Mouse (Mus musculus): ENCODE results near the gene Usp5. TPM values are rescaled to one million over a fixed set of nuclear protein-coding genes. Genes with fewer than 3 reads are reported as not detected.
"Not testable (repeated sequence)": the region's sequence is repeated elsewhere in the genome, so short reads cannot be mapped to it uniquely, and the experiment has no call there.

The Usp5 gene
- polyA plus RNA-seq, 1 experiment = 73.2 TPM

DNA sequence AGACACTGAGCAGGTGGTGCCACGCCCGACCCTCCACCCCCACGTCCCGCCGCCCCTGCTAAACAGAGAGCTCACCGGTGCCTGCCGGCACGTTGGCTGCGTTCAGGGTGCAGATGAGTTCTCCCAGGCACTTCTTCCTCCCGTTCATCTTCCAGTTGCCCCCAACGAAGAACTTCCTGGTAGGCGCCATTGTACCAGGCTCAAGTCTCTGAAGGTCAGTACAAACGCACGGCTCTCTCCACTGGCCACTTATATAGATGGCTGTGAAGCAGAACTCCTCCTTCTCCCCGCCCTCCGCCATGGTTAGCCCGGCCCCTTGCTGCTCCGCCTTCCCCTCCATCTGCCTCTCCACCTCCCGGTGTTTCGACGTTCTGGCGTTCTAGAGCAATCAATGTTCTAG is 15.4 kb downstream of the Usp5 start, which contains the start of gene Tpi1:
TSS of gene Tpi1 (minus strand) at position 364 of the 400 bp plus-strand sequence.
- TF ChIP-seq POLR2A (IDR thresholded peaks at IDR 0.05; ENCODE audit: borderline replicate concordance, extremely low read depth, low read depth, low read length) (peak; percentile 98), CTCF (IDR thresholded peaks at IDR 0.05; ENCODE audit: insufficient read depth, low read length) (no peak)
- WGBS = under 1% methylated on average over 22 of the region's 22 CpGs
- DNase-seq = peak; percentile 90
- peak within 1 kb of the TSS; percentile 69 for H3K4me3 ChIP-seq (replicated peaks; ENCODE audit: extremely low read depth, low read depth, low read length)
- peaks cover 12% of the 10 kb centered on the region for H3K4me1 ChIP-seq (ENCODE audit: control insufficient read depth, insufficient read depth, low read length)

DNA sequence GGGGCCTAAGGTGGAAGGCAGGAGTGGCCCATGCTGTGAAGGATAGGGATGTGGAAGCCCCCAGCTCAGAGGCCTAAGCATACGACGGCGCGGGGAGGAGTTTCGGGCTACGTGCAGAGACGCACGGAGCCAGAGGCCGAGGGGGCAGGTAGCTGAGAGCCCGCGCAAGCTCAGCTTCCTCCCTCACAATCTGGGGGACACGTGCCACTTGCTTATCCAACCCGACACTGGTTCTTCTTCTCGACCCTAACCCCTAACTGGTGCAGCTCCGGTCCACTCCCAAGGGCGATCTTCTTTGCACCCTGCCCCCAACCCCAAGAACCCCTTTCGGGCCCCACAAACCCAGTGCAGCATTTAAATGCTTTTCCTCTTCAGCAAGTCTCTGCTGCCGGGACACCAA is 15.8 kb downstream of the Usp5 start:
- Histone ChIP-seq H3K4me1 (ENCODE audit: control insufficient read depth, insufficient read depth, low read length) (peaks cover 12% of the 10 kb centered on the region), H3K4me3 (replicated peaks; ENCODE audit: extremely low read depth, low read depth, low read length) (peak overlapping the region; percentile 69)
- 1% methylated on average over 18 of the region's 18 CpGs for WGBS
- peak; percentile 12; the same call in 1 of the 2 replicates for TF ChIP-seq POLR2A (IDR thresholded peaks at IDR 0.05; ENCODE audit: borderline replicate concordance, extremely low read depth, low read depth, low read length)
- no peak for TF ChIP-seq CTCF (IDR thresholded peaks at IDR 0.05; ENCODE audit: insufficient read depth, low read length)
- DNase-seq = peak; percentile 59

DNA sequence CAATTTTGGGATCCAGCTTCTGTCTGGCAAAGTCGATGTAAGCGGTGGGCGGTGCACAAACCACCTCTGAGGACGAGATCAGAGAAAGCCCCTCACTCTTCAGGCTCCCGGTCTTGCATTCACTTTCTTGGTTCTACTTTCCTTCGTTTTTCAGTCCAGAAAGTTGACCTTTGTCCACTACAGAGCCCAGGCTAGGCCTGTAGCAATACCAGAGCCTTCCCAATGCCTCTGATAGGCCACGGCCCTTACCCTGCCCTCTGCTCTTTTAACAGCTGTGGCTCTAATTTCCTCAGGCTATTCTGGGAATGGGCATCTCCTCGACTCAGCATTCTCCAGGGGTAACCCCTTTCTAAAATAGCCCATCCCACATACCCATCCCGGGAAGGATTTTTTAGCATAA is 16.4 kb downstream of the Usp5 start:
- TF ChIP-seq POLR2A (IDR thresholded peaks at IDR 0.05; ENCODE audit: borderline replicate concordance, extremely low read depth, low read depth, low read length) (no peak), CTCF (IDR thresholded peaks at IDR 0.05; ENCODE audit: insufficient read depth, low read length) (no peak)
- Histone ChIP-seq H3K4me3 (replicated peaks; ENCODE audit: extremely low read depth, low read depth, low read length) (no peak overlapping the region), H3K4me1 (ENCODE audit: control insufficient read depth, insufficient read depth, low read length) (peaks cover 16% of the 10 kb centered on the region)
- 39% methylated on average over 9 of the region's 9 CpGs for WGBS
- DNase-seq = no peak

DNA sequence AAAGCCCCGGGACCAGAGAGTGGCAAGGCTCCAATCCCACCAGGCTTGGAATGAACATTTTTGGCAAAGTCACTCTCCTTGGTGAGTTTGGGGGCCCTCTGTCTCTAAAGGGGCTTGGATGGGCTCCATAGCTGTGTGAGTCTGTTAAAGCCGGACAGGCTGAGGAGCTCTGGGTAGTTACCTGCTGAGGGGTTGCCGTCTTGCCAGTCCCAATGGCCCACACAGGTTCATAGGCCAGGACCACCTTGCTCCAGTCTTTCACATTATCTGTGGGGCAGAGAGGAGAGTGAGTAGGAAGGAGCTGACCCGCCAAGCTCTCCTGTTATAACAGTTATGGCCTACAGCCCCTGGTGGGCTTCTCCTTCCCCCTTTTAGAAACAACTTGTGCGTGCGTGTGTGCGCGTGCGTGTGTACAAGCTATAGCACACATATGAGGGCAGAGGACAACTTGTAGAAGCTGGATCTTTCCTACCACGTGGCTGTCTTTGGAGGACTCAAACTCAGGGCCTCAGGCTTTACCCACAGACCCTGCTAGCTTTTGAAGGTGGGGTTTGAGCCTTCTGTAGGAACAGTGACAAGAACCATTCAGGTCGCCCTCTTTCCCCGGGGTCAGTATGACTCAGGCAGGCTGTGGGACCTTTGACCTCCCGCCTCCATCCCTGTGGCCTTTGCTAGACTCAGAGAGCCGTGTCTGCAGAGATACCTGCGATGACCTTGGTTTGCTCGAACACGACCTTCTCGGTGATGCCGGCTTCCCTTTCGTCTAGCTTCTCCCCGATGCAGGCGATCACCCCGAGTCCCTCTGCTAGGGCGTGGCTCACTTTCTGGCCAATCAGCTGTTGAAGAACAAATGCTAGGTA is 17.4 kb downstream of the Usp5 start:
- no peak for DNase-seq
- H3K4me1 ChIP-seq (ENCODE audit: control insufficient read depth, insufficient read depth, low read length) = peaks cover 16% of the 10 kb centered on the region
- TF ChIP-seq POLR2A (IDR thresholded peaks at IDR 0.05; ENCODE audit: borderline replicate concordance, extremely low read depth, low read depth, low read length) (no peak), CTCF (IDR thresholded peaks at IDR 0.05; ENCODE audit: insufficient read depth, low read length) (no peak)
- H3K4me3 ChIP-seq (replicated peaks; ENCODE audit: extremely low read depth, low read depth, low read length) = no peak overlapping the region
- 79% methylated on average over 24 of the region's 24 CpGs for WGBS

DNA sequence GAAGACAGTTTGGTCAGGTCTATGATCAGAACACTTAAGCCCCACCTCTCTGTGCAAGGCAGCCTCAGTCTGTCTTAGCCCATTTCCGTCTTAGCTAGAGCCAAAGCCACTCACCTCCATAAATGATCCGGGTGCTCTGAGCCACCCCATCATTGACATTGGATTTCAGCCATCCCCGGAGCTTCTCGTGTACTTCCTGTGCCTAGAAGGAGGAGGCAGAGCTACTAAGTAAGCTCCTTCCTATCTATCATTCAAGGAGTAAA is 17.9 kb downstream of the Usp5 start:
- TF ChIP-seq POLR2A (IDR thresholded peaks at IDR 0.05; ENCODE audit: borderline replicate concordance, extremely low read depth, low read depth, low read length) (no peak), CTCF (IDR thresholded peaks at IDR 0.05; ENCODE audit: insufficient read depth, low read length) (no peak)
- Histone ChIP-seq H3K4me1 (ENCODE audit: control insufficient read depth, insufficient read depth, low read length) (peaks cover 19% of the 10 kb centered on the region), H3K4me3 (replicated peaks; ENCODE audit: extremely low read depth, low read depth, low read length) (no peak overlapping the region)
- WGBS = 42% methylated on average over 4 of the region's 4 CpGs
- DNase-seq = no peak

DNA sequence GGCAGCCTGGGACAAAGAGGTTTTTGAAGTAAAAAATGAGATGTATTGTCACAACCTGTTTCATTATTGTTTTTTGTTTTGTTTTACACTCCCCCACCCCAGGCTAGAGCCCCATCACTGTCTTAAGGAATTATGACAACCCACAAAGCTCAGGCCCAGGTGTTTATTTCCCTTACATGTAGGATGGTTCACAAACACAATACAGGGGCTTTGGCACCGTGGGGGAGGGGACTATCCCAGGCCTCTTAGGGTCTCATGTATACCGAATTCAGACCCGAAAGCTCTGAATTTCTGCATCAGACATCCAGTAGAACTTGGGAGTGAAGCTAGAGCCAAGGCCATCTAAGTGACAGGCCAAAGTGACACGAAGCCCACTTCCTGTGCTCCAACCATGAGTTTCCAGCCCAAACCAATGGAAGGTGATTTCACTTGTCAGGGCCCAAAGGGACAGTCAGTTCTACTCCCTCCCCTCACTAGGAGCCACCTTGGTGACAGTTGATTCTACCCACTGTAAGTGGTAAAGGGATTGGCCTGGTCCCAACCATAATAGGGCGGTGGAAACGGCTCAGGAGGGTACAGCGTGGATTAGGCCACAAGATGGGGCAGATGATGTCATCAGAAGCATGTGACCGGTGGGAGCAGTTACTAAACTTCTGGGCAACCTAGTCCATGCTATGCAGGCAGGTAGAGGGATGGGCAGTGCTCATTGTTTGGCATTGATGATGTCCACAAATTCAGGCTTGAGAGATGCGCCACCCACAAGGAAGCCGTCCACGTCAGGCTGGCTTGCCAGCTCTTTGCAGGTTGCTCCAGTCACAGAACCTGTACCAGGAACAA is 18.5 kb downstream of the Usp5 start:
- H3K4me3 ChIP-seq (replicated peaks; ENCODE audit: extremely low read depth, low read depth, low read length); DNase-seq: not testable (repeated sequence)
- 78% methylated on average over 11 of the region's 11 CpGs for WGBS
- H3K4me1 ChIP-seq (ENCODE audit: control insufficient read depth, insufficient read depth, low read length) = peaks cover 20% of the 10 kb centered on the region

DNA sequence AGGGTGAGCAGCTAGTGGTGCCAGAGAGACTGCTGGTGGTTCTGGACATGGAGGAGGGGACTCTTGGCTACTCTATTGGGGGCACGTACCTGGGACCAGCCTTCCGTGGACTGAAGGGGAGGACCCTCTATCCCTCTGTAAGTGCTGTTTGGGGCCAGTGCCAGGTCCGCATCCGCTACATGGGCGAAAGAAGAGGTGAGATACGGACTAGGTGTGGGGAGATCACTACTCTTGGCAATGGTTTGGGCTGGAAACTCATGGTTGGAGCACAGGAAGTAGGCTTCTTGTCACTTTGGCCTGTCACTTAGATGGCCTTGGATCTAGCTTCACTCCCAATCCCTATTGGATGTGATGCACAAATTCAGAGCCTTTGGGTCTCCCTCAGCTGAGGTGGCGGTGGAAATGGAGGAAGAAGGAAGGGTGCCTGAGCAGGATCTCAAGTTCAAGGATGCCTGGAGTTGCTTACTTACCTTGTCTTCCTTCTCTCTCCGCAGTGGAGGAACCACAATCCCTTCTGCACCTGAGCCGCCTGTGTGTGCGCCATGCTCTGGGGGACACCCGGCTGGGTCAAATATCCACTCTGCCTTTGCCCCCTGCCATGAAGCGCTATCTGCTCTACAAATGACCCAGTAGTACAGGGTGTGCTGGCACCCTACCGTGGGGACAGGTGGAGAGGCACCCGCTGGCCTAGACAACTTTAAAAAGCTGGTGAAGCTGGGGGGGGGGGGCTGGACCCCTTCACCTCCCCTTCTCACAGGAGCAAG is 19.3 kb downstream of the Usp5 start:
- peak overlapping the region; percentile 94 for H3K4me3 ChIP-seq (replicated peaks; ENCODE audit: extremely low read depth, low read depth, low read length)
- H3K4me1 ChIP-seq (ENCODE audit: control insufficient read depth, insufficient read depth, low read length) = peaks cover 20% of the 10 kb centered on the region
- DNase-seq = no peak
- 49% methylated on average over 14 of the region's 14 CpGs for WGBS
- TF ChIP-seq CTCF (IDR thresholded peaks at IDR 0.05; ENCODE audit: insufficient read depth, low read length) (no peak), POLR2A (IDR thresholded peaks at IDR 0.05; ENCODE audit: borderline replicate concordance, extremely low read depth, low read depth, low read length) (no peak; the same call in 1 of the 2 replicates)

DNA sequence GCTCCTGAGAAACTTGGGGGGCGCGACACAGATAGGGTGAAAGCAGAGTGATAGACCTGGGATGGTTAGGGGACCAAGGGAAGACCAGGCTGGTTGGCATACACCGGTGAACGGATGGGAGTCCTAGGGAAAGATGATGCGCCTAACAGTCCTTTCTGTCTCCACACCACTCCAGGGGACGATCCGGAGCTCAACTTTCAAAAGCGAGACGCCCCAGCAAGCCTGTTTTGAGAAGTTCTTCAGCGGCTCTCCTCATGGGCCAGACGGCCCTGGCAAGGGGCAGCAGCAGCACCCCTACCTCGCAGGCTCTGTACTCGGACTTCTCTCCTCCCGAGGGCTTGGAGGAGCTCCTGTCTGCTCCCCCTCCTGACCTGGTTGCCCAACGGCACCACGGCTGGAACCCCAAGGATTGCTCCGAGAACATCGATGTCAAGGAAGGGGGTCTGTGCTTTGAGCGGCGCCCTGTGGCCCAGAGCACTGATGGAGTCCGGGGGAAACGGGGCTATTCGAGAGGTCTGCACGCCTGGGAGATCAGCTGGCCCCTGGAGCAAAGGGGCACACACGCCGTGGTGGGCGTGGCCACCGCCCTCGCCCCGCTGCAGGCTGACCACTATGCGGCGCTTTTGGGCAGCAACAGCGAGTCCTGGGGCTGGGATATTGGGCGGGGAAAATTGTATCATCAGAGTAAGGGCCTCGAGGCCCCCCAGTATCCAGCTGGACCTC is 20.1 kb downstream of the Usp5 start:
- peak overlapping the region; percentile 94 for H3K4me3 ChIP-seq (replicated peaks; ENCODE audit: extremely low read depth, low read depth, low read length)
- peak; percentile 45 for TF ChIP-seq CTCF (IDR thresholded peaks at IDR 0.05; ENCODE audit: insufficient read depth, low read length)
- TF ChIP-seq POLR2A (IDR thresholded peaks at IDR 0.05; ENCODE audit: borderline replicate concordance, extremely low read depth, low read depth, low read length) = 0 out of 2 replicates have a peak, but pooled peaks have one; percentile 4
- under 1% methylated on average over 35 of the region's 35 CpGs for WGBS

More for the DNA sequence above, 20.1 kb downstream of the Usp5 start:
- H3K4me1 ChIP-seq (ENCODE audit: control insufficient read depth, insufficient read depth, low read length) = peaks cover 20% of the 10 kb centered on the region
- DNase-seq = peak; percentile 84

Measured in lung, adult 2 months (tissue).